Mouse (Mus musculus): ENCODE measurements around the gene Gm19402. TPM values are rescaled to one million over a fixed set of nuclear protein-coding genes. Genes with fewer than 3 reads are reported as not detected.

Gm19402 gene
- total RNA-seq, 2 experiments from 2014 or later: not detected

DNA sequence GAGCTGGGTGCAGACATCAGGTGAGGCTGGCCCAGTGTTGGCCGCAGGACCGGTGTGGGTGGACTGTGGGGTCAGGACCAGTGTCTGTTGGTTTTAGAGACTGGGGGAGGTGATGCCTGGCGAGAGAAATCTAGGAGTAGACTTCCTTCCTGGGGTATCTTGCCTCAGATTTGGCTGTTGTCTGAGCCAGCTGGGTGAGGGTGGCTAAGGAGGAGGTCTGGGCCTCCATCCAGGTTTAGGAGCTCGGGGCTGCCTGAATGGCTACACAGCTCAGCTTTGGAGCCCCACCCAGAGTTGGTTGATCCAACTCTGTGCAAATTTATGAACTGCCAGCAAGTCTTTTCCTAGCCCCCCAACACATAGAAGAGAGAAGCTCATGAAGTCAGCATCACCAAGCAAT, 23.2 kb downstream of the Gm19402 start:
- no peak for DNase-seq (ENCODE audit: low spot score in 2 of 2)

DNA sequence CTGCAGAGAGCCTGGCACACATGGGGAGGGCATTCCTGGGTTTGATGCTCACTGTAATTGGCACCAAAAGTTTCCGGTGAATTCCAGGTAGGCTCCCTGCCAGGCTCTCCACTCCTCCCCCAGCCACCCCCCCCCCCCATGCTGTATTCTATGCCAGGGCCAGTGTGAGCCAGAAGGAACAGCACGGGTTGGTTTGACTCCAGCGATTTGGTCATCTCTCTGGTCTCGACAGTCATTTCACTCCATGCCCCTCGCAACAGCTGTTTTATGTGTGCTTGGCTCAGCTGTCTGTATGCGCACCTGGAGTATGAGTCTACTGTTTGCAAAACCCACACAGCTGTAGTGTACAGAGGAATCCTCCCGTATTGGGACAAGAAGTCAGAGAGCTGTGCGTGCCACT, 24.2 kb downstream of the Gm19402 start:
- DNase-seq (ENCODE audit: low spot score in 2 of 2): no peak

DNA sequence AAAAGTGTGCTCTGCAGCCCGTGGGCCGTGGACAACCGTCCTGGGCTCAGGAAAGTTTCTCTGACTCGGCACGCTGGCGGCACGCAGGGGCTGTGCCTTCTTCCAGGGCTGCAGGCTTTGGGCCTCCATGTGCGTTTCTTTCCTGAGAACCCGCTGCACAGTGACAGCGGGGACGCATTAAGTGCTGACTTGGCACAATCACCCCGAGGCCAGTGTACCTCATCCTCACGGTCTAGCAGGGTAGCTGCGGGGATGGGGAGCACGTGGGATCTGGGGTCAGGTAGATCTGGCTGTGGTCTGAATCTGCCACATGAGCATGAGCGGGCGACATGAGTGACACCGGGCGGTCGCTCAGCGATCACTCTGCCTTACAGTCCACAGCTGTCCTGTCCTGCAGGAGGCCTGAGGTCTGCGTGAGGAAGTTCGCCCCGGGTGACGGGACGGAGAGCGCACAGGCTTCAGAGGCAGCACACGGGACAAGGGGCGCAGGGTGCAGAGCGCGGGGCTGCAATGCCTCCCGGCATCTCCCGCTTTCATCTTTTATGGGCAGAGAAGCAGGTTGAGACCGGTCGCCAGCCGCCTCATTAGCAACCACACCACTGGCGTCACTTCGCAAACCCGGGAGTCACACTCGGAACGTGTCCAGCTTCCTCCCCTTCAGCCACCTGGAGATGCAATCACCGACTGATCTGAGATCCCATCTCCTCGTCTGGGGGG, 26.4 kb downstream of the Gm19402 start:
- no peak for DNase-seq (ENCODE audit: low spot score in 2 of 2)

DNA sequence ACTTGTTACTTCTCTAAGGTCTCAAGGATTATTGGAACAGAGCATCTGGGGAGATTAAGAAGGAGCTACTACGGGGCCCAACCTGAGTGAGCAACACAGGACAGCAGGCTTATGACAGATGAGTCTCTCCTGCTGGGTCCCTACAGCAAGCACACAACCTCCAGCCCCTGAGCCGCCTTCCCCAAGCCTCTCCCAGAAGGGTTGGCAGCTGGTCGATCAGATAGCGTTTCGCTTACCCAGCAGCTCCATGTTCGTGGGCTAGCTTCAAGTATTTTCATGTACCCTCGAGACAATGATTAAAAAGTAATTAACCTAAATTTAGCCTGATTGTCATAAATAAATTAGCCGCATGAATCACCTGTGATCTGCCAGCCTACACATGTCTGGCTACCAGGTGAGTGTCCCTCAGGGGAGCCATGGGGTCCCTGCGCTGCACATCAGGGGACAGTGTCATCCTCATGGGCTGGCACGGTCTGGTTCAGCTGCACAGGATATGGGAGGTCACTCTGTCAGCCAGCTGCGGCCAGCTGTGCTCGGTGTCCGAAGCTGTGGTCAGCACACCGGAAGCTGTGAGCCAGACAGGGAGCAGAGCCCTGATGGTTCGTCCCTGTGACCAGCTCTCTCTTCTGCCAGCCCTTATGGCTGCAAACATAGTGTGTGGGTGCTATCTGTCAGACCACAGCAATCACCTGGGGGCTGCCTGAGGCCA, 32.1 kb downstream of the Gm19402 start:
- no peak for DNase-seq (ENCODE audit: low spot score in 2 of 2)

DNA sequence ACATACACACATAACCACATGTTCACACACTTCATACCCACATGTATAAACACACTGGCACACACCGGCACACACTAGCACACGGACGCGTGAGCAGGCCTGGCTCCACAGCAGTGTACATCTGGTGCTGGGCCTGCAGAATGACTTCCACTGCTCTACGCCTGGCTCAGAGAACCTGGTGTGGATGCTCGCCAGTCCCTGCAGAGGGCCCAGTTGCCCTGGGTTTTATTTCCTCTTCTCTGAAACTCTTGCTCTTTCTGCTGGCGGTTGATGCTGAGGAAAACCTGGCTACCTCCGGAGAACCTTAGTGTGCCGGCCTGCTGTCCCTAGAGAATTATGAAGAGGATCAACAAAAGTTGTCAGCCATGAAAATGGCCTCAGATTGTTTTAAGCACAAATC, 38.5 kb downstream of the Gm19402 start:
- DNase-seq (ENCODE audit: low spot score in 2 of 2): no peak

DNA sequence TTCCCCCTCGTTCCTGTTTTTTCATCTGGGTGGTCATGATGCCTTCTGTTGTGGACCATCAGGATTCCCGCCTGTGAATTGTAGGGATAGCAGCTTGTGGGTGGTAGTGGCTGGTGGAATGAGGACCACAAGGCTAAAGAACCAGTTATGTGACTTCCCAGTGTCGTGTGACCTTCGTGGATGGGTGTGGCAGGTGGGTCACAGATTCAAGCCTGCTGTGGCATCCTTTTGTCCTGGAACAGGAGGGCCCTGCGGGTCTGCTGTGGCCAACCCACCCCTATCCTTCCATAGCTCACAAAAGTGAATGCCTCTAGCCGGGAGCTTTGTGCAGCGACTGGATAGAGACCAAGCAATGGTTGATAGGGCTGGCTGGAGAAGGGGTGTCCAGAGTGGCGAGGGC, 42.7 kb downstream of the Gm19402 start:
- DNase-seq (ENCODE audit: low spot score in 2 of 2): no peak

DNA sequence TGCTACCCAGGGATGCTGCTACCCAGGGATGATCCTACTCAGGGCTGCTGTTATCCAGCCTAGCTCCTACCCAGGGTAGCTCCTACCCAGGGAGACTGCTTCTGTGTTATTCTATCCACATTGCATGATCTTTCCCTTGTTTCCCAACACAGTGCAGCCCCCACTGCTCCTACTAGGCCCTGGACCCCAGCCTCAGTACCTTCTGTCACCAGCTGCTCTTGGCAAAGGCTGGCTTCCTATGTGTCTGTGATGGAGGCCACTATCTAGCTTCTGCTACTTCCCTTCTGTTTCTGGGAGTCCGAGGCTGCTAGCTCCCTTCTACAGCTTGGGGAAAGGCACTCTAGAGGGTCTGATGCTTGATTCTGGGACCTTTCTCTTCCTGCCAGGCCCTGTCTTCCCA, 43.1 kb downstream of the Gm19402 start:
- DNase-seq (ENCODE audit: low spot score in 2 of 2): no peak

DNA sequence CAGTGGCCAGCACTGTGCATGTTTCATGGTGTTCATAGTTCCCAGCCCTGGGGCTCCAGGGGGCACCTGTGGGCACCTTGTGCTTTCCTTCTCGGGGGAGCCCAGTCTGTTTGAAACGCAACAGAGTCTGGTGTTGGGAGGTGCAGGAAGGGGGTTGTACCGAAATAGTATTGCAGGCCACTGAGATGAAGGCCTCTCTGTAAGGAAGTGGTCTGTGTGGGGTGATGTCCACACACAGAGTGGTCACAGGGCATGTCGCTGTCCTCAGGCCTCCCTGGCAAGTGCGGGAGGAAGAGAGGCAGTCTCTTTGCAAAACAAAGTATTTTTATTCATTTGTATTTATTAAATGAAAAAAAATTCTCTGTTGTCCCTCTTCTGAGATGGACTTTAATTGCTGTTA, 45.0 kb downstream of the Gm19402 start:
- no peak for DNase-seq (ENCODE audit: low spot score in 2 of 2)

DNA sequence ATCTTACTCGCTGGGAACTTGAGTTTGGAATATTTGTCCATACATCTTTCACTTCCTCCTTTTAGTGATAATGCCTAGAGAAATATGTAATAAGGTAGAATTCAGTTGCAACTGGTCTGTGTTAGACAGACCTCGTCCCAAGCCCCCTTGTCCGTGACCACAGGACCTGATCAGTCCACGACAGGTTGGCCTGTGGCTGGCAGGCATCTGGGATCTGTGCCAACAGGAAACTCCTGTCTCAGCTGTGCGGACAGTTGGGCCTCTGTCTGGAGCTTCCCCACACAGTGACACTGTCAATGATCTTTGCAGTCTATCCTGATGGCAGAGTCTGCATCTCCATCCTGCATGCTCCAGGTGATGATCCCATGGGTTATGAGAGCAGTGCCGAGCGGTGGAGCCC, 47.4 kb downstream of the Gm19402 start:
- DNase-seq (ENCODE audit: low spot score in 2 of 2): no peak

Small RNA genes lying within 50 kb of the gene (microRNA-seq; reads per million reads assigned to microRNA genes)
- gene Mir1930 (ENCODE audit: borderline number of aligned reads in 2 of 2): 2.4 to 10.4 reads per million in 2 experiments

Other genes with a start within 250 kb of the Gm19402 start
- 10 to 100 TPM; 19.5 to 21.9 TPM for gene Fam207a, start 175.0 kb downstream of the Gm19402 start, total RNA-seq (2021)
- 10 to 100 TPM in 1 of 2 experiments, 1 to 10 TPM in 1; 7.8 to 16.2 TPM for gene Itgb2, start 160.5 kb downstream of the Gm19402 start, total RNA-seq (2021)
- 100 to 1,000 TPM; 175 to 203 TPM for gene Pttg1ip, start 109.0 kb downstream of the Gm19402 start, total RNA-seq (2021)
- 10 to 100 TPM; 91.8 to 98.8 TPM for gene Sumo3, start 84.7 kb downstream of the Gm19402 start, total RNA-seq (2021)
- 10 to 100 TPM; 13.1 to 17.1 TPM for gene Gm49325, start 84.6 kb downstream of the Gm19402 start, total RNA-seq (2021)
- gene Ube2g2, start 68.5 kb downstream of the Gm19402 start, total RNA-seq (2021): 10 to 100 TPM; 67.2 to 74.1 TPM
- under 1 TPM; 0.27 to 0.51 TPM for gene Tspear, start 4.2 kb downstream of the Gm19402 start, total RNA-seq (2021)
- gene Gm9508, start 6.5 kb upstream of the Gm19402 start, total RNA-seq (2021): not detected
- not detected for gene Gm10272, start 15.9 kb upstream of the Gm19402 start, total RNA-seq (2021)
- gene Gm10024, start 20.7 kb upstream of the Gm19402 start, total RNA-seq (2021): not detected
- not detected for gene Gm10142, start 25.1 kb upstream of the Gm19402 start, total RNA-seq (2021)
- gene Krtap12-1, start 29.8 kb upstream of the Gm19402 start, total RNA-seq (2021): not detected
- gene Gm10100, start 35.7 kb upstream of the Gm19402 start, total RNA-seq (2021): not detected
- gene Gm18596, start 51.9 kb upstream of the Gm19402 start, total RNA-seq (2021): not detected
- gene Gm9736, start 60.6 kb upstream of the Gm19402 start, total RNA-seq (2021): not detected
- gene Gm3233, start 68.9 kb upstream of the Gm19402 start, total RNA-seq (2021): not detected
- gene Gm3238, start 80.6 kb upstream of the Gm19402 start, total RNA-seq (2021): not detected
- gene Gm7138, start 86.2 kb upstream of the Gm19402 start, total RNA-seq (2021): not detected
- gene Gm3250, start 91.8 kb upstream of the Gm19402 start, total RNA-seq (2021): not detected
- gene Gm7137, start 97.4 kb upstream of the Gm19402 start, total RNA-seq (2021): not detected
- not detected for gene Gm9639, start 104.3 kb upstream of the Gm19402 start, total RNA-seq (2021)
- not detected for gene Gm19668, start 108.4 kb upstream of the Gm19402 start, total RNA-seq (2021)
- not detected for gene Gm9507, start 121.1 kb upstream of the Gm19402 start, total RNA-seq (2021)
- not detected for gene Gm2696, start 123.9 kb upstream of the Gm19402 start, total RNA-seq (2021)
- gene Krtap10-4, start 136.3 kb upstream of the Gm19402 start, total RNA-seq (2021): not detected
- gene Krtap10-10, start 145.2 kb upstream of the Gm19402 start, total RNA-seq (2021): not detected
- not detected for gene Gm36176, start 156.0 kb upstream of the Gm19402 start, total RNA-seq (2021)
- not detected for gene Gm10318, start 162.1 kb upstream of the Gm19402 start, total RNA-seq (2021)
- not detected for gene Gm3285, start 171.2 kb upstream of the Gm19402 start, total RNA-seq (2021)
- gene Lrrc3, start 211.8 kb upstream of the Gm19402 start, total RNA-seq (2021): 1 to 10 TPM; 3.9 to 6.8 TPM